Mouse (Mus musculus) gonadal fat pad, adult 2 months (tissue): ENCODE measurements around the gene P2rx7. TPM values are rescaled to one million over a fixed set of nuclear protein-coding genes. Genes with fewer than 3 reads are reported as not detected.

Source experiments
- DNase-seq: peaks from one replicate; pipeline ENCODE4 v3.0.0-alpha.2; 2012; ENCODE audit warnings: low read depth
- polyA plus RNA-seq: library from polyadenylated mRNA; depleted of rRNA; stranded (reverse); fragments of >200 nt; gene quantifications from 2 replicates; pipeline ENCODE4 v1.2.3, GENCODE M21; 2012; rRNA removed

The P2rx7 gene
- polyA plus RNA-seq, 1 experiment, result 16.7 TPM

DNA sequence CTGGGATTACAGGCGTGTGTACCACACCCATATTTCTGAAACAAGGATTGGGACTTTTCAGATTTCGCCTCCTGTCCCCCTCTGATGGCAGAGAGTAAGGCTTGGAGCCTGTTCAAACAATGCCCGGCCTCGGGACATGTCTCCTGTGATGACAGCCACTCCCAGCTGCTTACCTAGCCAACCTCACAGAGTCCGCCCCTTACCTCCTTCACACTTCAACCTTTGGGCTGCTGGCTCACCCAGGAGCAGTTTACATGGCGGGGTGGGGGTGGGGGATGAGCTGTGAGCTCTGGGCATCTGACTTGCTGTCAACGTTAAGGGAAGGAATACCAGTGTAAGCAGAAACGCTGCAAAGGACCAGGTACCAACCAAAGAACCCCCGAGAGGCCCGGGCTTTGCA lies 87.1 kb downstream of the P2rx7 start:
- no peak for DNase-seq

DNA sequence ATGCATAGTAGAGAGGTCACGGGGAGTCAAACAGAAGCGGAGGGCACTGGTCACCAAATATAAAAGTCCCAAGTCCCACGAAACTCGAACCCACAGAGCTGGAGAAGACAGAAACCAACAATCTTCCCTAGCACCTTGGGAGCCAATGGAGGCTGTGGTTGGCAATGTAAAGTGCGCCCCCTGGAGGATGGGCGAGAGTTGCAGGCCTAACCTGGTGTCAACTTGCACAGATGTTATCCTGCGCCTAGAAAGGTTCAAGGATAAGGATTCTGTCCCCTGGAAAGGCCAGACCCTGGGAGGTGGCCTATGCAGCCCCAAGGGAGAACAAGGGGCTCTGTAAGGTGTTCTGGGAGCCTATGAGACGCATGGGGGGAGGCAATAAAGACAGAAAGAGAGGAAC lies 87.6 kb downstream of the P2rx7 start:
- DNase-seq, result no peak

DNA sequence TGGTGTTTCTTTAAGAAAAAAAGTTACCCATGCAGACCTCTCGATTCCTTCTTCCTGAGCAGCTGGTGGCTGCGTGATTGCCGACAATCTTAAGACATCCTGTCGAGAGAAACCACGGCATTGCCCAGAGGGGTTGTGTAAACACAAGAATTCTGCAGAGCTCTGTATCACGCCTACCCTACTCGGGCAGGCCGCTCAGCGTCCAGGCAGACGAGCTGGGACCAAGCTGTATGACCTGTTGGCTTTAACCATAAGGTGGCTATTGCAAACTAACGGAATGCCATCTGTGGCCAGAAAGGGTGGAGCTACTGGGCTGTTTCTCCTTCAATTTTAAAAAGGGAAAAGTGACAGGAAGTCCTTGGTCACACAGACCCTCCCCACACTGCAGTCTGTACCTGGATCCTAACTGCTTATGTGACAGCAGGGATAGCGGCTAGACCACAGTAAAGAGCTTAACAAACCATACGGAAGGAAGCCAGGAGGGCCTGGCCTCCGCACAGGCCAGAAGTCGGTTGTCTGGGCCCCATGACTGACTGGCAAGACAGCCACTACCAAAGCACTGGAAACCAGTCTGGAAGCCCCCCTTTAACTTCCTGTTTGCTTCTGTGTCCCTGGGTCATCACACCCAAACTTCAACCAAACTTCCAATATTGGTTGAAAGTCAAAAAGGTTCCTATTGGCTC lies 88.4 kb downstream of the P2rx7 start:
- DNase-seq, result no peak

DNA sequence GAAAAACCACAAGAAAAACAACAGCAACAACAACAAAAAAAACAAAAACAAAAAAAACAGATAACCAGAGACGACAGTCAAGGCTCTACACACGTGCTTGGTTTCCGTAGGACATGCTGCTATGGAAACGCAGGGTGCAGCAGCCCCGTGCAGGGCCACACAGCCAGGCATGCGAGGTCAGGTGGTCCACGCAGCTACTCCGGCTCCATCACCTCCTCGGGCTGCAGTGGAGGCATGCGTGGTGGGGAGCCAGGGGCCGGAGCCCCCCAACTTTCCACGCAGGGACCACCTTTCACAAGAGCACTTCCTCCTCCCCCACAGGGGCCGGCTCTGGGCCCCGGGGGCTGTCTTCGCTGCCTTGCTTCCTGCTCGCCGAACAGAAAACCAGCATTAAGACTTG lies 90.2 kb downstream of the P2rx7 start:
- DNase-seq, result no peak

DNA sequence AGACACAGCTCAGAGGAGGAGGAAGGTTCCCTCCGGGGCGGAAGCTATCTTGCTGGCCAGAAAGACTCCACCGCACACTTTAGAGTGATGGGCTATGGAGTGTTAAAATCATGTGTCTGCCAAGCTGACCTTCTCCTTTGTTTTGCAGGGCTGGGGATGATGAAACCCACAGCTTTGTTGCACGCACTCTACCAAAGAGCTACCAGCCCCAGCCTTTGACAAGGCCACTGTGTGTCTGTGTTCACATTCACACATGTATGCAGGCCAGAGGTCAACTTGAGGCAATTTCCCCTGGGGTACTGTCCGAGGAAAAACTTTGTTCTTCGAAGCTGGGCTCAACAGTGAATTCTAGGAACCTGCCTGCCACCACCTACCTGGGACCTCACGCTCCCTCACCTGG lies 92.1 kb downstream of the P2rx7 start:
- no peak for DNase-seq

DNA sequence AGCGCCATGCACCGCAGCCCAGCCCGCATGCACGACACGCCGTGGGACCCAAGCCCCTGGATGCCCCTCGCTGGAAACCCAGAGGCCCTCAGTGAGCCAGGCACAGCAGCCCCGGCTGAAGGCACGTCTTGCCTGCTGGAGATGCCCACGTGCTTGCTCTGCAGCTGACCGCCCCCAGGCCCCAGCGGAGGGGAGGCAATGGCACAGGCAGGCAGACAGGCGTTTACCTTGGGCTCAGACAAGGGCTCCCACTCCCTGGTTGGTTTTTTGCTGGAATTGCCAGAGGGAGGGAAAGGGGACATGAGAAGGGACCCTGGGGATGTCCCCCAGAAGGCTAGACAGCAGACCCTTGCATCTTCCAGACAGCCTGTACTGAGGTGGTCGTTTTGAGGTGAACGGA lies 93.0 kb downstream of the P2rx7 start:
- DNase-seq, result no peak

Other genes starting within 250 kb of the P2rx7 start
- gene Anapc7, start 222.2 kb upstream of the P2rx7 start, polyA plus RNA-seq, result 26.3 and 29.8 TPM in 2 replicates
- gene Atp2a2, start 141.7 kb upstream of the P2rx7 start, polyA plus RNA-seq, result 97.9 and 146 TPM in 2 replicates
- 3.8 and 5.1 TPM in 2 replicates for gene Ift81, start 29.4 kb upstream of the P2rx7 start, polyA plus RNA-seq
- gene P2rx4, start 63.6 kb downstream of the P2rx7 start, polyA plus RNA-seq, result 50.0 and 55.6 TPM in 2 replicates
- 15.7 and 18.5 TPM in 2 replicates for gene Camkk2, start 135.5 kb downstream of the P2rx7 start, polyA plus RNA-seq
- gene Anapc5, start 177.4 kb downstream of the P2rx7 start, polyA plus RNA-seq, result 272 and 342 TPM in 2 replicates
- 16.5 and 17.5 TPM in 2 replicates for gene Rnf34, start 206.1 kb downstream of the P2rx7 start, polyA plus RNA-seq